ENCODE assay signal across 13 mouse cellular contexts in the genomic region with DNA sequence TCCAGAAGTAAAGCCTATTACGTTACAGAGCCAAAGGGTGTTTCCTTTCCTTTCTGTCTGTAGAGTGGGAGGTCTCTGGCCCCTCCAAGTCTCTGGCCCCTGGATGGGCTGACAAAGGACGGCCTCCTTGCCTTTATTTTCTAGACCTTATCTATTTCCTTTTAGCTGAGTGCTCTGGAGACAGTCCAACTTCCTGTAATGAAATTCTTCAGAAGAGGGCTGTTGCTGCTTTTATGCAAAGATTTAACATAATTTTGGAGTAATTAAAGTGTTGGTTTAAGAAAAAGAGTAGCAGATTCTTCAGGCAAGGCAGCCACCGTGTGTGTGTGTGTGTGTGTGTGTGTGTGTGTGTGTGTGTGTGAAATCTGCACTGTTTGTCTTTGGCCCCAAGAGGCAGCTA. TPM values are rescaled to one million over a fixed set of nuclear protein-coding genes. Genes with fewer than 3 reads are reported as not detected.
DNase-seq lines count a peak whose midpoint lies in the region; ATAC-seq and TF ChIP-seq lines count a peak whose summit lies in the region.
"Had no signal": no experiment of that assay in that cellular context is flagged by ENCODE, and none has a peak within 500 bp of the region (broad histone marks: within the 10 kb centered on the region; RNA-seq: fewer than 3 reads in every experiment).

No protein-coding gene starts in this region.

- no peak overlapping the region for H3K9ac ChIP-seq in heart, embryonic 16.5 days (ENCODE audit: low read length)
- H3K9ac ChIP-seq in lung, embryonic 14.5 days = no peak overlapping the region
- no peak overlapping the region for H3K9ac ChIP-seq in hindbrain, embryonic 15.5 days
- H3K9ac ChIP-seq: limb, embryonic 12.5 days; liver, postnatal 0 days had no signal

- no peaks in the 10 kb centered on the region for H3K9me3 ChIP-seq in heart, embryonic 16.5 days (replicated peaks; ENCODE audit: control insufficient read depth, low read length)
- no peaks in the 10 kb centered on the region for H3K9me3 ChIP-seq in lung, embryonic 14.5 days (ENCODE audit: low read depth, low read length)
- H3K9me3 ChIP-seq in hindbrain, embryonic 15.5 days = no peaks in the 10 kb centered on the region

- ATAC-seq in heart, embryonic 16.5 days (replicated peaks; ENCODE audit: extremely low read depth, insufficient read depth, low FRiP score) = 0 out of 2 replicates have a peak, but pooled peaks have one; percentile 67
- ATAC-seq in lung, embryonic 14.5 days (ENCODE audit: insufficient read depth) = peak; percentile 47; the same call in 1 of the 2 replicates
- no peak for ATAC-seq in hindbrain, embryonic 15.5 days (ENCODE audit: low FRiP score, low read depth)
- ATAC-seq: liver, postnatal 0 days had no signal

- H3K4me3 ChIP-seq in heart, embryonic 16.5 days (ENCODE audit: low read length) = no peak overlapping the region
- no peak overlapping the region for H3K4me3 ChIP-seq in lung, embryonic 14.5 days (ENCODE audit: low read depth, low read length)
- no peak overlapping the region for H3K4me3 ChIP-seq in hindbrain, embryonic 15.5 days
- H3K4me3 ChIP-seq: layer of hippocampus, adult 2 months; limb, embryonic 12.5 days had no signal

- peak overlapping the region; percentile 57 for H3K27ac ChIP-seq in heart, embryonic 16.5 days (ENCODE audit: low read length)
- H3K27ac ChIP-seq in lung, embryonic 14.5 days (ENCODE audit: low read depth) = no peak overlapping the region
- 0 out of 2 replicates have a peak overlapping the region, but pooled peaks have one; percentile 26 for H3K27ac ChIP-seq in hindbrain, embryonic 15.5 days (replicated peaks)
- H3K27ac ChIP-seq: layer of hippocampus, adult 2 months; limb, embryonic 12.5 days had no signal

- no peaks in the 10 kb centered on the region for H3K4me1 ChIP-seq in heart, embryonic 16.5 days (ENCODE audit: control insufficient read depth, insufficient read depth, low read length)
- H3K4me1 ChIP-seq in lung, embryonic 14.5 days (ENCODE audit: insufficient read depth) = peaks cover 7% of the 10 kb centered on the region; the same call in 1 of the 2 replicates
- H3K4me1 ChIP-seq in hindbrain, embryonic 15.5 days (replicated peaks) = peaks cover 23% of the 10 kb centered on the region

- no peak for TF ChIP-seq POLR2A in brain, embryonic 14.5 days (IDR thresholded peaks at IDR 0.05; ENCODE audit: borderline replicate concordance, extremely low read depth, insufficient read depth, insufficient read length, poor library complexity, severe bottlenecking)

- no peak for TF ChIP-seq CTCF in lung, embryonic 14.5 days (IDR thresholded peaks at IDR 0.05; ENCODE audit: low read depth)
- TF ChIP-seq CTCF in brain, embryonic 14.5 days (IDR thresholded peaks at IDR 0.05; ENCODE audit: borderline replicate concordance, extremely low read depth, insufficient read depth, insufficient read length) = no peak

- no peak for DNase-seq in heart, postnatal 36 days
- DNase-seq in lung, embryonic 14.5 days = peak; percentile 78
- DNase-seq in lung, postnatal 4 days = no peak
- DNase-seq in brain, embryonic 14.5 days (ENCODE audit: low read depth) = peak; percentile 86
- DNase-seq in thymus, adult 18-20 months = no peak
- DNase-seq in thymus, postnatal 10 days (ENCODE audit: low spot score in 2 of 2) = no peak
- DNase-seq: adrenal gland, postnatal 14 days; gastrocnemius, postnatal 10 days; liver, postnatal 0 days had no signal

- H3K36me3 ChIP-seq in heart, embryonic 16.5 days (ENCODE audit: control insufficient read depth, insufficient read depth) = no peaks in the 10 kb centered on the region
- H3K36me3 ChIP-seq in lung, embryonic 14.5 days (ENCODE audit: insufficient read depth) = no peaks in the 10 kb centered on the region
- H3K36me3 ChIP-seq in hindbrain, embryonic 15.5 days = no peaks in the 10 kb centered on the region
- H3K36me3 ChIP-seq: limb, embryonic 12.5 days had no signal

- no peak overlapping the region for H3K4me2 ChIP-seq in heart, embryonic 16.5 days (ENCODE audit: low read depth, low read length)
- no peak overlapping the region for H3K4me2 ChIP-seq in lung, embryonic 14.5 days
- H3K4me2 ChIP-seq in hindbrain, embryonic 15.5 days = no peak overlapping the region

- intact Hi-C loops in heart, postnatal 36 days (cut with DNase I) = no loop called here

- no peaks in the 10 kb centered on the region for H3K27me3 ChIP-seq in heart, embryonic 16.5 days (ENCODE audit: control insufficient read depth, insufficient read depth, low read length)
- no peaks in the 10 kb centered on the region for H3K27me3 ChIP-seq in lung, embryonic 14.5 days (ENCODE audit: insufficient read depth, low read length)
- H3K27me3 ChIP-seq in hindbrain, embryonic 15.5 days = no peaks in the 10 kb centered on the region

- WGBS in heart, embryonic 16.5 days = 32% methylated on average over 3 of the region's 3 CpGs
- 17% methylated on average over 3 of the region's 3 CpGs for WGBS in lung, embryonic 14.5 days
- 33% methylated on average over 3 of the region's 3 CpGs for WGBS in hindbrain, embryonic 15.5 days

RNA-seq across cellular contexts. Expression of a gene that starts 41.8 kb away (rescaled TPM):
- polyA plus RNA-seq in heart, embryonic 16.5 days (2015; fragmentation: Nextera tagmentation; extraction: Ambion mirVana) = 6.1 and 8.2 TPM in 2 replicates
- 10 to 100 TPM; 17.8 to 20.1 TPM for total RNA-seq in heart, postnatal 36 days (2021)
- polyA plus RNA-seq in lung, embryonic 14.5 days (2014; fragmentation: Nextera tagmentation; extraction: Ambion mirVana) = 27.8 and 29.0 TPM in 2 replicates
- polyA plus RNA-seq in brain, embryonic 14.5 days (2012; rRNA removed) = 20.2 and 30.9 TPM in 2 replicates
- polyA plus RNA-seq in hindbrain, embryonic 15.5 days (2015; fragmentation: Nextera tagmentation; extraction: Ambion mirVana) = 19.9 and 20.4 TPM in 2 replicates

RNA-seq across cellular contexts. Expression of a gene that starts 41.8 kb away (rescaled TPM):
- polyA plus RNA-seq in heart, embryonic 16.5 days (2015; fragmentation: Nextera tagmentation; extraction: Ambion mirVana) = 7.6 and 7.8 TPM in 2 replicates
- 1 to 10 TPM; 3.3 to 4.1 TPM for total RNA-seq in heart, postnatal 36 days (2021)
- polyA plus RNA-seq in lung, embryonic 14.5 days (2014; fragmentation: Nextera tagmentation; extraction: Ambion mirVana) = 15.6 and 16.5 TPM in 2 replicates
- 13.0 and 14.6 TPM in 2 replicates for polyA plus RNA-seq in brain, embryonic 14.5 days (2012; rRNA removed)
- polyA plus RNA-seq in hindbrain, embryonic 15.5 days (2015; fragmentation: Nextera tagmentation; extraction: Ambion mirVana) = 12.4 and 17.3 TPM in 2 replicates

Comparison
In these comparisons a context has a peak if more than half of its experiments do, and no peak if none do; other contexts are left out.
1. DNase-seq: peak in lung, embryonic 14.5 days (single experiment) and brain, embryonic 14.5 days (single experiment); none in heart, postnatal 36 days (0 of 2), lung, postnatal 4 days (0 of 2), thymus, adult 18-20 months (0 of 2) and thymus, postnatal 10 days (0 of 2).